Mouse (Mus musculus) CD8-positive naive resting alpha-beta T cell, adult 57 days (primary cell): ENCODE results near the gene Helt. TPM values are rescaled to one million over a fixed set of nuclear protein-coding genes. Genes with fewer than 3 reads are reported as not detected.

ENCODE experiments used
- total RNA-seq: library from RNA; stranded (reverse); gene quantifications from one replicate; pipeline ENCODE4 v1.2.4, GENCODE M21; 2023

Gene Helt
- total RNA-seq: not detected

DNA sequence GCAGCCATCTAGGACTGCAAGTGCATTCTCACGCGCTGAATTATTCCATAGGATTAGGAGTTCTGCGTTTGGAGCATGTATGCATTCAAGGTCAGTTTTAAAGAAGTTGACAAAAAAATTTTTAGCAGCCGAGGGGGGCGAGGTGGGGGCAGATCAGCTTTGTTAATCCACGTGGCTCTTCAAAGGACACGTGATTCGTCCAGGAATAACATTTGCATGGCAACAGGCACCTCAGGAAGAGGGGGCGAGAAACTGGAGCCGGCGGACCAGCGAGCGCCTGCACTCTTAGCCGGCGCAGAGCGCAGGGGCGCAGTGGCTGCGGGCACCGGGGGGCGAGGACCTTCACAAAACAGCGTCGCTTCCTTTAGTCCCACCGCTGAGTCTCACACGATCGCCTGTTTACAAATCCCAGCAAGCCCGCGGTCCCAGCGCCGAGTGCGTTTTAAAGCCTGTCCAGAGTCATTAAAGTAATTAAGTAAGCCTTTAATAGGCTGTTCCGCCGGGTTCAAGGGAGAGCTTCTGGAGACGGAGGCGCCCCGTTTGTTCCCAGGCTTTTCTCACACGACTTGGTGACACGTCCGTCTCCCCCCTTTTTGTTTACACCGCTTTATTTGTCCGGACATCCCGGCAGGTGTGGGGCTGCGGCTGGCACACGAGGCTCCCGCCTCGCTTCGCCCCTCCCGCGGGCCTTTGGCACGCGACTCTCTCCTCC is at the start of gene Helt:
TSS of gene Helt (minus strand) at position 491 of the 712 bp plus-strand sequence.

Other genes starting within 250 kb of the Helt start
- 19.9 TPM for gene Cfap97, start 142.9 kb downstream of the Helt start, total RNA-seq
- gene Snx25, start 142.5 kb downstream of the Helt start, total RNA-seq: 24.3 TPM
- gene Slc25a4, start 83.4 kb downstream of the Helt start, total RNA-seq: 82.4 TPM
- gene Acsl1, start 176.4 kb upstream of the Helt start, total RNA-seq: 13.4 TPM